Mouse (Mus musculus) olfactory bulb, adult 2 months (tissue): ENCODE data around the gene Jade1.

Source experiments
- CTCF ChIP-seq: fragments of 200-500 bp; IDR thresholded peaks from 2 replicates; pipeline ENCODE4 v1.5.1; 2012; ENCODE audit warnings: low read depth, mild to moderate bottlenecking, low read length, moderate library complexity; ENCODE audit not compliant: insufficient read depth
- POLR2A ChIP-seq: fragments of 200-500 bp; IDR thresholded peaks from 2 replicates; pipeline ENCODE4 v1.6.1; 2012; ENCODE audit warnings: mild to moderate bottlenecking, low read depth, low read length, moderate library complexity; ENCODE audit not compliant: insufficient read depth

- no peak for TF ChIP-seq CTCF
- no peak for TF ChIP-seq POLR2A
These were observed 46.1 kb upstream of the Jade1 start for GRCm38 (mm10) chr3:41509441-41509840.
